Mouse (Mus musculus): Measurements from ENCODE around the gene Ctbp1. TPM values are rescaled to one million over a fixed set of nuclear protein-coding genes. Genes with fewer than 3 reads are reported as not detected.
A peak's percentile ranks its signal among the peaks of the same experiment; 100 is the strongest.

The Ctbp1 gene
- polyA plus RNA-seq, 1 experiment from 2014 or later: 396 TPM

DNA sequence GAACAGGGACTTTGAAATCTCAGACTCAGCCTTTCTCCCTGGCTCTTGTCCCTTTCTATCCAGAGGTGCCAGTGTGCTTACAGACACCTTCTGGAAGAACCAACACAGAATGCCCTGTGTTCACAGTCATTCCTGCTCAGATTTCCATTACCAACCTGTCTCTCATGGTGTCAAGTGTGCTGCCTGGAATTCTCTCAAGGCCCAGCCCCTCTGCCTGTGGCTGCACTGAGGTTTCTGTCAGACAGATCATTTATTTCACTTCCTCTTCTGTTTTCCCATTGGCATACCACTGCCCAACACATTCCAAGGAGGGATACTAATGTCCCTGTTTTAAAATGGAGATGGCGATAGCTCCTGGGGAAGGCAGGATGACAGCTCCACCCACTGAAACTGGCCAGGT is 6.6 kb upstream of the Ctbp1 start:
- WGBS: 66% methylated on average over 1 of the region's 1 CpGs
- Histone ChIP-seq H3K27me3 (ENCODE audit: control insufficient read depth, insufficient read depth, low read length) (no peaks in the 10 kb centered on the region), H3K9me3 (replicated peaks; ENCODE audit: control insufficient read depth, low read length) (no peaks in the 10 kb centered on the region), H3K27ac (replicated peaks; ENCODE audit: low read depth, low read length) (no peak overlapping the region), H3K36me3 (replicated peaks; ENCODE audit: control insufficient read depth, insufficient read depth, low read depth, low read length) (no peaks in the 10 kb centered on the region), H3K9ac (replicated peaks; ENCODE audit: low read length) (no peak overlapping the region), H3K4me2 (ENCODE audit: low read depth, low read length) (no peak overlapping the region), H3K4me3 (ENCODE audit: low read depth, low read length) (no peak overlapping the region), H3K4me1 (ENCODE audit: control insufficient read depth, insufficient read depth, low read length) (no peaks in the 10 kb centered on the region)
- no peak for DNase-seq (ENCODE audit: low spot score)
- ATAC-seq (replicated peaks; ENCODE audit: insufficient number of reproducible peaks, low FRiP score, low TSS enrichment, low read depth): no peak

DNA sequence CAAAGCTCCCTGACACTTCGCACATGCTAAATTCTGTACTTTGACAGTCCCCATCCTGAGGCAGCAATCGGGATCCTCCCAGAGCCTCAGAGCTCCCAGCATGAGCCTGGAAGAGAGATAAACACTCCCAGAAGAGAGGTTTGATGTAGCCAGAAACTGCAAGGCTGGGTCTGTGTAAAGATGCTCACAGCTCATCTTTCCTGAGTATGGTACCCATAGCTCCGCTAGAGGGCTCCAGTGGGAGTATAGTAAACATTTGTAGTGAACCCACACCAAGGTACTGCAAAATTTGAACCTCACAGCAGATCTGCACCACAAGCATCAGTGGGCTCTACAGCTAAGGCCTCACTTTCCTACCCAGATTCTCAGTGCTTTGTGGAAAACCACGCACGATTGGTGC is 4.2 kb upstream of the Ctbp1 start:
- WGBS: 53% methylated on average over 5 of the region's 5 CpGs
- ATAC-seq (replicated peaks; ENCODE audit: insufficient number of reproducible peaks, low FRiP score, low TSS enrichment, low read depth): no peak
- Histone ChIP-seq H3K9ac (replicated peaks; ENCODE audit: low read length) (no peak overlapping the region), H3K4me1 (ENCODE audit: control insufficient read depth, insufficient read depth, low read length) (no peaks in the 10 kb centered on the region), H3K27ac (replicated peaks; ENCODE audit: low read depth, low read length) (no peak overlapping the region), H3K9me3 (replicated peaks; ENCODE audit: control insufficient read depth, low read length) (no peaks in the 10 kb centered on the region), H3K4me2 (ENCODE audit: low read depth, low read length) (no peak overlapping the region), H3K36me3 (replicated peaks; ENCODE audit: control insufficient read depth, insufficient read depth, low read depth, low read length) (no peaks in the 10 kb centered on the region), H3K4me3 (ENCODE audit: low read depth, low read length) (no peak overlapping the region), H3K27me3 (ENCODE audit: control insufficient read depth, insufficient read depth, low read length) (no peaks in the 10 kb centered on the region)
- peak; percentile 66 for DNase-seq (ENCODE audit: low spot score)

DNA sequence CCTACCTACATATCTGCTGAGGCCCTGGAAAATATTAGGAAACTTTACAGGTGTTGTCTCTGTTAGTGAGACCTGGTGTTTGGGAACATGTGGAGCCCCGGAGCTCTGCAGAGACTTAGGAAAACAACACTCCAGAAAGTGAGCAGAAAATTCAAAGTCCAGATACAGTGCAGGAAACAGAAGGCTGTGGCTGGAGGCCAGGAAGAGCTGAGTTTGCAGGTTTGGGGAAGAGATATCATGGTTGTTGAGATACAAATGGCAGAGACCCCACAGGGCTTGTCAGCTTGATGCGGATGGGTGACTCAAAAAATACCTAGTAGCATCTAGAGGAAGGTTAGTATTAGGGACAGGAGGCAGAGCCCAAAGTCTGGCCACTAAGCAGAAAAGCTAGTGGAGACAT is 2.5 kb upstream of the Ctbp1 start:
- ATAC-seq (replicated peaks; ENCODE audit: insufficient number of reproducible peaks, low FRiP score, low TSS enrichment, low read depth): no peak
- H3K9me3 ChIP-seq (replicated peaks; ENCODE audit: control insufficient read depth, low read length): no peaks in the 10 kb centered on the region
- H3K27ac ChIP-seq (replicated peaks; ENCODE audit: low read depth, low read length): no peak overlapping the region
- no peak overlapping the region for H3K4me3 ChIP-seq (ENCODE audit: low read depth, low read length)
- H3K4me2 ChIP-seq (ENCODE audit: low read depth, low read length): no peak overlapping the region
- H3K9ac ChIP-seq (replicated peaks; ENCODE audit: low read length): no peak overlapping the region
- no peaks in the 10 kb centered on the region for H3K36me3 ChIP-seq (replicated peaks; ENCODE audit: control insufficient read depth, insufficient read depth, low read depth, low read length)
- no peaks in the 10 kb centered on the region for H3K27me3 ChIP-seq (ENCODE audit: control insufficient read depth, insufficient read depth, low read length)
- H3K4me1 ChIP-seq (ENCODE audit: control insufficient read depth, insufficient read depth, low read length): peaks cover 4% of the 10 kb centered on the region; the same call in 1 of the 2 replicates
- 68% methylated on average over 2 of the region's 2 CpGs for WGBS
- DNase-seq (ENCODE audit: low spot score): no peak

DNA sequence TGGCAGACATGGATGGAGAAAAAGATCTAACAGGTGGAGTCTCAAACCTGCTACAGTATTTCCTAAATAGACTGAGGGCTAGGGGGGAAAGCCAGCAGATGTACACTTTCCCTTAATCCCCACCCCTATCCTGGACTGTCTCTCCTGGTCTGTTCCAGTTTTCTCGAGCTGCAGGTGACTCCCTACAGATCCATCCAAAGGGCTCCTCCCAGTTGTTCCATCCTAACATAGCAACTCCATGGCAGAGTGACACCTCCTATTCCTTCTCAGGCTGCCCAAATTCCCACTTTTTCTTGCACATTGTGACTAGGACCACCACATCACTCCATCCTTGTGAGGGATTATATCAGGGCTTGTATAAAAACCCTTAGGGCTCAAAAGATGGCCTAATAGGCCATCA is 960 bp upstream of the Ctbp1 start:
- WGBS: 14% methylated on average over 1 of the region's 1 CpGs
- Histone ChIP-seq H3K4me3 (ENCODE audit: low read depth, low read length) (no peak overlapping the region; the same call in 1 of the 2 replicates), H3K4me1 (ENCODE audit: control insufficient read depth, insufficient read depth, low read length) (peaks cover 4% of the 10 kb centered on the region; the same call in 1 of the 2 replicates), H3K27me3 (ENCODE audit: control insufficient read depth, insufficient read depth, low read length) (no peaks in the 10 kb centered on the region), H3K36me3 (replicated peaks; ENCODE audit: control insufficient read depth, insufficient read depth, low read depth, low read length) (no peaks in the 10 kb centered on the region), H3K9me3 (replicated peaks; ENCODE audit: control insufficient read depth, low read length) (no peaks in the 10 kb centered on the region), H3K27ac (replicated peaks; ENCODE audit: low read depth, low read length) (no peak overlapping the region), H3K4me2 (ENCODE audit: low read depth, low read length) (peak overlapping the region; percentile 16; the same call in 1 of the 2 replicates), H3K9ac (replicated peaks; ENCODE audit: low read length) (no peak overlapping the region)
- DNase-seq (ENCODE audit: low spot score) (no peak), ATAC-seq (replicated peaks; ENCODE audit: insufficient number of reproducible peaks, low FRiP score, low TSS enrichment, low read depth) (no peak)

- Histone ChIP-seq H3K9me3 (replicated peaks; ENCODE audit: control insufficient read depth, low read length) (no peaks in the 10 kb centered on the region), H3K36me3 (replicated peaks; ENCODE audit: control insufficient read depth, insufficient read depth, low read depth, low read length) (peaks cover 1% of the 10 kb centered on the region), H3K27me3 (ENCODE audit: control insufficient read depth, insufficient read depth, low read length) (no peaks in the 10 kb centered on the region), H3K4me3 (ENCODE audit: low read depth, low read length) (peak overlapping the region; percentile 83), H3K4me1 (ENCODE audit: control insufficient read depth, insufficient read depth, low read length) (peaks cover 4% of the 10 kb centered on the region; the same call in 1 of the 2 replicates), H3K4me2 (ENCODE audit: low read depth, low read length) (peak overlapping the region; percentile 56), H3K27ac (replicated peaks; ENCODE audit: low read depth, low read length) (peak overlapping the region; percentile 93), H3K9ac (replicated peaks; ENCODE audit: low read length) (peak overlapping the region; percentile 97)
- under 1% methylated on average over 51 of the region's 97 CpGs for WGBS
- DNase-seq (ENCODE audit: low spot score) (peak; percentile 93), ATAC-seq (replicated peaks; ENCODE audit: insufficient number of reproducible peaks, low FRiP score, low TSS enrichment, low read depth) (peak; percentile 44)
Measured at GRCm38 (mm10) chr5:33274085-33274952, 475 bp downstream of the Ctbp1 start.

DNA sequence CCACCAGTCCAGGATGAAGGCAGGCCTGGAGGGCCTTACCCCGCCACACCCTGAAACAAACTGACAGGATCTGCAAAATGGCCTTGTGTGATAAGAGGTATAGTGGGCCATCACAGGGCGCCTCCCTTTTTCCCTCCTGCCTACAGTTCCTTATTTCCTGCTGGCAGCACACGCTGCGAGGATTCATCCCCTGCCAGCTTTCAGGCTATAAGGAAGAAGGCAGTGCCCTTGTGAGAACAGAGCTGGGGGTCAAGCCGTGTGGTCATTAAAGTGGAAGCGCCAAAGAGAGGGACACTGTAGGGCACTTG is 1.1 kb downstream of the Ctbp1 start:
- H3K4me1 ChIP-seq (ENCODE audit: control insufficient read depth, insufficient read depth, low read length): peaks cover 4% of the 10 kb centered on the region; the same call in 1 of the 2 replicates
- WGBS: 19% methylated on average over 6 of the region's 6 CpGs
- H3K27ac ChIP-seq (replicated peaks; ENCODE audit: low read depth, low read length): no peak overlapping the region; the same call in 1 of the 2 replicates
- peak overlapping the region; percentile 97 for H3K9ac ChIP-seq (replicated peaks; ENCODE audit: low read length)
- ATAC-seq (replicated peaks; ENCODE audit: insufficient number of reproducible peaks, low FRiP score, low TSS enrichment, low read depth) (0 out of 2 replicates have a peak, but pooled peaks have one; percentile 32), DNase-seq (ENCODE audit: low spot score) (no peak)
- H3K4me3 ChIP-seq (ENCODE audit: low read depth, low read length): peak overlapping the region; percentile 83
- peaks cover 7% of the 10 kb centered on the region for H3K36me3 ChIP-seq (replicated peaks; ENCODE audit: control insufficient read depth, insufficient read depth, low read depth, low read length)
- H3K9me3 ChIP-seq (replicated peaks; ENCODE audit: control insufficient read depth, low read length): no peaks in the 10 kb centered on the region
- H3K4me2 ChIP-seq (ENCODE audit: low read depth, low read length): peak overlapping the region; percentile 56
- no peaks in the 10 kb centered on the region for H3K27me3 ChIP-seq (ENCODE audit: control insufficient read depth, insufficient read depth, low read length)

DNA sequence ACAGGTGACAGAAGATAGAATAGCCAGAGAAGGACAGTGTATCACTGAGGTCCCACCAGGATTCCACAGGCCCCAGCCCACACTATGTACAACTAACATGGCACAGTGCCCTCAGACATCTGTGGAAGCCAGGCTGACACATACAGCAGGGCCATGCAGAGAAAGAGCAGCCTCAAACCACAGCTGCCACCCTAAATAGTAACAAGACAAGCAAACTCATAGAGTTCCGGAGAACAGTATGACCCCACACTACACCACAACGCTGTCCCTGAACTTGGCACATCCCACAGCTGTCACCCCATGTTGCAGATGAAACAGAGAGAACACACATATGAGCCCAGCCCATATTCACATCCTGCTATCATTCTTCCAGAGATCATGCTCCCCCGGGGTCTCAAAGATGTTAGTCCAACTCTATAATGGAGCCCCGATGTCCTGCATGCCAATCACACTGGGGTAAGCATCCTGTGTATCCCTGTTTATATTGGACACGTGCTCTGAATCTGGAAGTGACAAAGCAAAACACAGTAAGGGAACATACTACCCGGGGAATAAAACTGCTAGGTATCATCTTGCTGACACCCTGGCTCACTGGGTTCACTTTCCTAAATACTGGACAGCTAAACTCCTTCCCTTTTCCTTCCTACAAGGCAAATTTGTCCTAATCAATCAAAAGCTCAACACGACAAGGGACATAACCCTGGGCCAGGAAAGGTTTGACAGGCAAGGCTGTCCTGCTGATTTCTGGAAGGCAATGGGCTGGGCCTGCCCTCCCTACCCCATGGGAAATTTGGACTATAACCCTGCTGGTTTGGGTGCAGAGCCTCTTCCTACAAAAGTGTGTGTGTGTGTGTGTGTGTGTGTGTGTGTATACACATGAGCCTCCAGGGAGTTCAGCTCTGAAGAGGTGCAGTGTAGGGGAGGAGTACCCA is 1.7 kb downstream of the Ctbp1 start:
- no peak for DNase-seq (ENCODE audit: low spot score)
- no peak overlapping the region for H3K27ac ChIP-seq (replicated peaks; ENCODE audit: low read depth, low read length)

More for the DNA sequence above, 1.7 kb downstream of the Ctbp1 start:
- peaks cover 11% of the 10 kb centered on the region for H3K36me3 ChIP-seq (replicated peaks; ENCODE audit: control insufficient read depth, insufficient read depth, low read depth, low read length)
- H3K4me1 ChIP-seq (ENCODE audit: control insufficient read depth, insufficient read depth, low read length): peaks cover 4% of the 10 kb centered on the region; the same call in 1 of the 2 replicates
- no peak for ATAC-seq (replicated peaks; ENCODE audit: insufficient number of reproducible peaks, low FRiP score, low TSS enrichment, low read depth)
- H3K9me3 ChIP-seq (replicated peaks; ENCODE audit: control insufficient read depth, low read length): no peaks in the 10 kb centered on the region
- whole genome bisulfite sequencing: 77% methylated on average over 7 of the region's 7 CpGs
- H3K4me3 ChIP-seq (ENCODE audit: low read depth, low read length): peak overlapping the region; percentile 83
- H3K9ac ChIP-seq (replicated peaks; ENCODE audit: low read length): peak overlapping the region; percentile 97
- no peaks in the 10 kb centered on the region for H3K27me3 ChIP-seq (ENCODE audit: control insufficient read depth, insufficient read depth, low read length)
- H3K4me2 ChIP-seq (ENCODE audit: low read depth, low read length): peak overlapping the region; percentile 56
